Mouse (Mus musculus): ENCODE measurements around the gene Zfp318. TPM values are rescaled to one million over a fixed set of nuclear protein-coding genes. Genes with fewer than 3 reads are reported as not detected.

Zfp318 gene
- polyA plus RNA-seq, 1 experiment from 2014 or later, result 5.8 TPM

GRCm38 (mm10) chr17:46454539-46454938 is 71.0 kb downstream of the Zfp318 start:
- 2% methylated on average over 9 of the region's 9 CpGs for WGBS
- Histone ChIP-seq H3K9ac (replicated peaks; ENCODE audit: low read depth) (no peak overlapping the region), H3K9me3 (ENCODE audit: low read length) (no peaks in the 10 kb centered on the region), H3K4me3 (ENCODE audit: low read depth, low read length) (peak overlapping the region; percentile 35; the same call in 1 of the 2 replicates), H3K4me1 (ENCODE audit: insufficient read depth, low read depth, low read length) (peaks cover 7% of the 10 kb centered on the region; the same call in 1 of the 2 replicates), H3K36me3 (ENCODE audit: insufficient read depth, low read length) (no peaks in the 10 kb centered on the region), H3K27ac (ENCODE audit: low read length) (no peak overlapping the region), H3K4me2 (replicated peaks; ENCODE audit: low read depth, low read length) (peak overlapping the region; percentile 66), H3K27me3 (replicated peaks; ENCODE audit: insufficient read depth, low read length) (peaks cover 29% of the 10 kb centered on the region; the same call in 1 of the 2 replicates)
- no peak for ATAC-seq
- TF ChIP-seq CTCF (IDR thresholded peaks at IDR 0.05) (no peak), EP300 (IDR thresholded peaks at IDR 0.05) (no peak)
- DNase-seq (ENCODE audit: low spot score), result no peak

- whole genome bisulfite sequencing, result 1% methylated on average over 29 of the region's 33 CpGs
- Histone ChIP-seq H3K27ac (ENCODE audit: low read length) (no peak overlapping the region), H3K4me3 (ENCODE audit: low read depth, low read length) (peak overlapping the region; percentile 35), H3K36me3 (ENCODE audit: insufficient read depth, low read length) (no peaks in the 10 kb centered on the region), H3K4me2 (replicated peaks; ENCODE audit: low read depth, low read length) (peak overlapping the region; percentile 66), H3K27me3 (replicated peaks; ENCODE audit: insufficient read depth, low read length) (peaks cover 33% of the 10 kb centered on the region), H3K9ac (replicated peaks; ENCODE audit: low read depth) (no peak overlapping the region), H3K9me3 (ENCODE audit: low read length) (no peaks in the 10 kb centered on the region), H3K4me1 (ENCODE audit: insufficient read depth, low read depth, low read length) (peaks cover 7% of the 10 kb centered on the region; the same call in 1 of the 2 replicates)
- DNase-seq (ENCODE audit: low spot score) (peak; percentile 39), ATAC-seq (0 out of 2 replicates have a peak, but pooled peaks have one; percentile 41)
- no peak for TF ChIP-seq EP300 (IDR thresholded peaks at IDR 0.05)
- no peak for TF ChIP-seq CTCF (IDR thresholded peaks at IDR 0.05)
These were observed 71.7 kb downstream of the Zfp318 start for GRCm38 (mm10) chr17:46455110-46455691.

GRCm38 (mm10) chr17:46457791-46458190 is 74.3 kb downstream of the Zfp318 start:
- Histone ChIP-seq H3K27me3 (replicated peaks; ENCODE audit: insufficient read depth, low read length) (peaks cover 42% of the 10 kb centered on the region), H3K9ac (replicated peaks; ENCODE audit: low read depth) (no peak overlapping the region), H3K27ac (ENCODE audit: low read length) (no peak overlapping the region), H3K4me3 (ENCODE audit: low read depth, low read length) (no peak overlapping the region), H3K4me2 (replicated peaks; ENCODE audit: low read depth, low read length) (no peak overlapping the region), H3K9me3 (ENCODE audit: low read length) (no peaks in the 10 kb centered on the region), H3K4me1 (ENCODE audit: insufficient read depth, low read depth, low read length) (peaks cover 7% of the 10 kb centered on the region; the same call in 1 of the 2 replicates), H3K36me3 (ENCODE audit: insufficient read depth, low read length) (no peaks in the 10 kb centered on the region)
- ATAC-seq (peak; percentile 13; the same call in 1 of the 2 replicates), DNase-seq (ENCODE audit: low spot score) (peak; percentile 36)
- WGBS, result 8% methylated on average over 10 of the region's 10 CpGs
- TF ChIP-seq CTCF (IDR thresholded peaks at IDR 0.05) (peak; percentile 62), EP300 (IDR thresholded peaks at IDR 0.05) (no peak)

- TF ChIP-seq CTCF (IDR thresholded peaks at IDR 0.05) (no peak), EP300 (IDR thresholded peaks at IDR 0.05) (no peak)
- WGBS, result 22% methylated on average over 3 of the region's 3 CpGs
- no peaks in the 10 kb centered on the region for H3K36me3 ChIP-seq (ENCODE audit: insufficient read depth, low read length)
- H3K4me2 ChIP-seq (replicated peaks; ENCODE audit: low read depth, low read length), result no peak overlapping the region
- peaks cover 7% of the 10 kb centered on the region; the same call in 1 of the 2 replicates for H3K4me1 ChIP-seq (ENCODE audit: insufficient read depth, low read depth, low read length)
- no peak overlapping the region for H3K9ac ChIP-seq (replicated peaks; ENCODE audit: low read depth)
- H3K9me3 ChIP-seq (ENCODE audit: low read length), result no peaks in the 10 kb centered on the region
- DNase-seq (ENCODE audit: low spot score) (no peak), ATAC-seq (peak; percentile 49; the same call in 1 of the 2 replicates)
- no peak overlapping the region for H3K4me3 ChIP-seq (ENCODE audit: low read depth, low read length)
- peaks cover 36% of the 10 kb centered on the region for H3K27me3 ChIP-seq (replicated peaks; ENCODE audit: insufficient read depth, low read length)
- H3K27ac ChIP-seq (ENCODE audit: low read length), result no peak overlapping the region
These were observed 74.9 kb downstream of the Zfp318 start for GRCm38 (mm10) chr17:46458439-46458838.

GRCm38 (mm10) chr17:46460673-46461072 is 77.1 kb downstream of the Zfp318 start:
- no peak for DNase-seq (ENCODE audit: low spot score)
- no peak overlapping the region for H3K27ac ChIP-seq (ENCODE audit: low read length)
- H3K9ac ChIP-seq (replicated peaks; ENCODE audit: low read depth), result no peak overlapping the region
- no peaks in the 10 kb centered on the region for H3K9me3 ChIP-seq (ENCODE audit: low read length)
- TF ChIP-seq EP300 (IDR thresholded peaks at IDR 0.05), result no peak
- no peak for TF ChIP-seq CTCF (IDR thresholded peaks at IDR 0.05)
- H3K4me1 ChIP-seq (ENCODE audit: insufficient read depth, low read depth, low read length), result no peaks in the 10 kb centered on the region
- under 1% methylated on average over 29 of the region's 32 CpGs for WGBS
- H3K36me3 ChIP-seq (ENCODE audit: insufficient read depth, low read length), result no peaks in the 10 kb centered on the region
- H3K4me2 ChIP-seq (replicated peaks; ENCODE audit: low read depth, low read length), result peak overlapping the region; percentile 52
- H3K4me3 ChIP-seq (ENCODE audit: low read depth, low read length), result peak overlapping the region; percentile 28
- no peak for ATAC-seq
- H3K27me3 ChIP-seq (replicated peaks; ENCODE audit: insufficient read depth, low read length), result peaks cover 28% of the 10 kb centered on the region

GRCm38 (mm10) chr17:46461347-46461746 is 77.8 kb downstream of the Zfp318 start:
- DNase-seq (ENCODE audit: low spot score) (peak; percentile 40), ATAC-seq (no peak)
- Histone ChIP-seq H3K4me2 (replicated peaks; ENCODE audit: low read depth, low read length) (peak overlapping the region; percentile 52), H3K36me3 (ENCODE audit: insufficient read depth, low read length) (no peaks in the 10 kb centered on the region), H3K9ac (replicated peaks; ENCODE audit: low read depth) (no peak overlapping the region), H3K4me1 (ENCODE audit: insufficient read depth, low read depth, low read length) (no peaks in the 10 kb centered on the region), H3K27me3 (replicated peaks; ENCODE audit: insufficient read depth, low read length) (peaks cover 25% of the 10 kb centered on the region), H3K4me3 (ENCODE audit: low read depth, low read length) (peak overlapping the region; percentile 28), H3K9me3 (ENCODE audit: low read length) (no peaks in the 10 kb centered on the region), H3K27ac (ENCODE audit: low read length) (no peak overlapping the region)
- 4% methylated on average over 8 of the region's 8 CpGs for WGBS
- peak; percentile 47 for TF ChIP-seq CTCF (IDR thresholded peaks at IDR 0.05)
- TF ChIP-seq EP300 (IDR thresholded peaks at IDR 0.05), result no peak

All from lung, postnatal 0 days (tissue).